Mouse (Mus musculus) megakaryocyte, adult 5-6 weeks (primary cell): ENCODE measurements at regions not wholly inside any gene's neighbourhood (a gene's known extent, or its start where the extent isn't known, plus 50 kb on each side); places are given as distances from the start of the nearest gene placed in this dataset.

Source experiments
- ATAC-seq: 2 replicates; pipeline ENCODE4 v1.8.0; 2016; ENCODE audit warnings: mild to moderate bottlenecking, inconsistent platforms; ENCODE audit not compliant: poor library complexity, severe bottlenecking

DNA sequence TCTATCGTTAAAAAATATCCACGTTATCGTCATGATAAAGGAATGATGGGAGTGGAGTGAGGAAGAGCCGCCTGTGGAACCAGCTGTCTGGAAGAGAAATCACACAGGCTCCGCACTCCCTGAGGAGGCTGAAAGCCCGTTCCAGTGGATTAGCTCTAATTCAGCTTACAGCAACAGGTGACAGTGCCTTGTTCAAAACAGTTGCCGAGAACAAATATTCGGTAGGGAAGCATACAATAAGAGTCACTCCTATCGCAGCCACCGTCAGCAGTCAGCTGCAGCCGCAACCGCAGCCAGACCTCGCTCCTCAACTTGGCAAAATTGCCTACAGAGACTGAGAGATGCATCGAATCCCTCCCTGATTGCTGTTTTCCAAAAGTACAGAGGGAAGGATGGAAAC is 1501.6 kb downstream of the Slc22a22 start:
- ATAC-seq: no peak

DNA sequence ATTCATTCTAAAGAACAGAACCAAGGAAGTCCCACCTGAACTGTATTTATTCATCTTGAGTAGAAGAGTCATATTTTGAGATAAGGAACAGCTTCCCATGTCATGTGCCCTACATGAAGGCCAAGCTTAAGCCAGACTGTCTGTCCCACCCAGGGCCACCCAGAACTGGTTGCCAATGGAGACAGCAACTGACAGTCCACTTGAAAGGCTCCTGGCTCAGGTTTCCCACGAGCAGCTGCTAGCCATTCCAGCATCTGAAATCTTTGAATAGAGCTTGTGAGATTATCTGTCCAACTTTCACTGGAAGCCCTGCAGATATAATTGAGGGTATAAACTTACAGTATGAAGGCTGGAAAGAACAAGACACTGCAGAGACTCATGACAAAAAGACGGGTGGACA is 1510.6 kb downstream of the Slc22a22 start:
- no peak for ATAC-seq

DNA sequence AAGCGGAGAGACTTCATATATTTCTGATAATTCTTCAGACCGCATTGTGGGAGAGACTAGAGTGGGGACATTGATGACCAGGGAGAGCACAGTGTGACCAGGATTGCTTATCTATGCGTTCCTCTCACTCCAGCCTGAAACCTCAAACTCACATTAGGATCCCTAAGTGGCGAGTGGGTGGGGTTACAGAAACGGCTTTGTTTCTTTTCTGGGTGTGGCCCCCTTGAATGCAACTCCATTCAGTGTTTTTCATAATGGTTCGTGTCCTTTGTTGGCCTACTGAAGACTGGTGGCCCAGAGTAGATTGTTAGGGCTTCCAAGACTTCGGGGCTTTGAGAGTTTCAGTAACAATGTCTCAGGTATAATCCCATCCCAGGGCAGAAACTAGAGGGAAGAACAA is 1512.1 kb downstream of the Slc22a22 start:
- no peak for ATAC-seq

DNA sequence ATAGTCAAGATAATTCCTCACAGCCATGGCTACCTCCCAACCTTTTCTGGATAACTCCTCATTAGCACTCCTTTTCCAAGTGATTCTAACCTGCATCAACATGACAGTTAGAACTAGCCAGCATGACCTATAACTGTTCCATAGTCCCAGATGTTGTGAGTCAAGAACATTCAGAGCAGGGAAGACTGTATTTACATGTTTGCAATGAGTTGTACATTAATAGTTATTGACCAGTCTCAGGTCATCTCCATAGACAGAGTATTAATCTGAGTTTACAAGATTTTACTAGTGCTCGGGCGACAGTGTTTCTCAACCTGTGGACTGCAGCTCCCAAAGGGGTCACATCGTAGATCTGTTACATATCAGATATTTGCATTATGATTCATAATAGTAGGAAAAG is 1515.3 kb downstream of the Slc22a22 start:
- no peak for ATAC-seq
